Mouse (Mus musculus) liver, embryonic 11.5 days (tissue): ENCODE measurements at regions not wholly inside any gene's neighbourhood (a gene's known extent, or its start where the extent isn't known, plus 50 kb on each side); places are given as distances from the start of the nearest gene placed in this dataset. TPM values are rescaled to one million over a fixed set of nuclear protein-coding genes. Genes with fewer than 3 reads are reported as not detected.

Source experiments
- microRNA-seq: library from miRNA; unstranded; fragments of <30 nt; microRNA quantifications from one replicate; pipeline ENCODE4, GENCODE M21; 2017; ENCODE audit warnings: borderline number of aligned reads

Small RNA genes in the stretch of these regions (microRNA-seq; reads per million reads assigned to microRNA genes)
- not detected for gene Gm24567
